Mouse (Mus musculus): ENCODE data around the gene Gucy2d. TPM values are rescaled to one million over a fixed set of nuclear protein-coding genes. Genes with fewer than 3 reads are reported as not detected.
A peak's percentile ranks its signal among the peaks of the same experiment; 100 is the strongest.

Gene Gucy2d
- polyA plus RNA-seq, 2 experiments = not detected

DNA sequence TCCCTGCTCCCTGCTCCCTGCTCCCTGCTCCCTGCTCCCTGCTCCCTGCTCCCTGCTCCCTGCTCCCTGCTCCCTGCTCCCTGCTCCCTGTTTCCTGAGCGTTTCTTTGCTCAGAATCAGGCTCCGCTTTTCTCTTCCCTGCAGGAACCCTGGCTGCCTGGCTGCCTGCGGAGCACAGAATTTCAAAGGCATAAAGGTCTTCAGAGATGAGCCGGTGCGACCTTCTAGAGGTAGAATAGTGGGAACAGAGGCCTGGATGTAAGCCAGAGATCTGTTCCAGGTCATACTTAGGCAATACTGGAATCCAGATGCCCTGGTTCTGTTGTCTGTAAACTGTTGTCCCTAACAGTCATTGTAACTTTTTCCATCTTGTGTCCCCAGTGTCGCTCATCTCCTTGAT, 84.2 kb downstream of the Gucy2d start:
- no peak for ATAC-seq (ENCODE audit: low FRiP score, low read depth)
- DNase-seq (ENCODE audit: low spot score) = peak; percentile 14
- Histone ChIP-seq H3K9me3 (ENCODE audit: control insufficient read depth, low read length) (no peaks in the 10 kb centered on the region), H3K4me2 (replicated peaks; ENCODE audit: low read depth, low read length, severe bottlenecking) (no peak overlapping the region), H3K36me3 (ENCODE audit: control insufficient read depth, insufficient read depth, low read length) (no peaks in the 10 kb centered on the region), H3K4me3 (replicated peaks; ENCODE audit: low read length) (no peak overlapping the region), H3K27me3 (ENCODE audit: control insufficient read depth, insufficient read depth, low read length) (no peaks in the 10 kb centered on the region), H3K27ac (replicated peaks; ENCODE audit: low read depth, low read length) (peak overlapping the region; percentile 78), H3K9ac (ENCODE audit: low read depth, low read length, severe bottlenecking) (no peak overlapping the region), H3K4me1 (ENCODE audit: control insufficient read depth, insufficient read depth, low read length) (peaks cover 31% of the 10 kb centered on the region)
- TF ChIP-seq POLR2A (IDR thresholded peaks at IDR 0.05; ENCODE audit: borderline replicate concordance, extremely low read depth, insufficient read depth, insufficient read length) = no peak
- 26% methylated on average over 6 of the region's 6 CpGs for WGBS

DNA sequence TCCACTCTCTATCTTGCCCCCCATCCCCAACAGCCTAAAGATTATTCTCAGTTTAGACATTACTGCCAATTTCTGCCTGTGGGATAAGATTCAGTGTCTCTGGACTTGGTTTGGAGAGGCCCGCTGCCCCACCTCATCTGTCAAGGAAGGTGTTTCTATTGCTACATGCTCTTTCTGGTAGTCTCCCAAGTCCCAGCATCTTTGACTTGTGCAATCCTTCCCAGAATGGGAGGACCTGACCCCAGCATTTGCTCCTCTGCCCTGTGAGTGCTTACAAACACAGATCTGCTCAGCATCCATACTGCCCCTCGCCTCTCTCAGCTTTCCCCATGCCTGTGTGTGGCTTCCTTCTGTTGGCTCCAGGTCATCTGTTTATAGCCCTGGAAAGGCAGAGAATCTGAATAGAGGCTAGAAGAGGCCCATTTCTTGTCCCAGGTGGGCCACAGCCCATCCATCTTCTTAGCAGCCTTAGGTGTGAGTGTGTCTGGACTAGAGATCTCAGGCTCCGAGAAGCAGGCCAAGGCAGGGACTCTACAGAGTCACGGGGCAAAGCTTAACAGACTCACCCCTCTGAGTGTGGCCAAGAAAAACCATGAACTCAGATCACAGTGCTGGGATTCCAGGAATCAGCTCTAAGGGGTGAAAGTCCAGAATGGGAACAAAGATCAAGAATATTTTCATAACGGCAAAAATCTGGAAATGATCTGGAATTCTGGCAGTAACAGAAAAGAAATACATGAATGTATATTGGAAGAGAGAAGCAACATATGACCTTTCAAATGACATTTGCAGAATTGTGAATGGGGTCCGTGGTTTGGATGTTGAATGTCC, 84.9 kb downstream of the Gucy2d start:
- Histone ChIP-seq H3K4me2 (replicated peaks; ENCODE audit: low read depth, low read length, severe bottlenecking) (no peak overlapping the region), H3K4me3 (replicated peaks; ENCODE audit: low read length) (no peak overlapping the region), H3K9me3 (ENCODE audit: control insufficient read depth, low read length) (no peaks in the 10 kb centered on the region), H3K27ac (replicated peaks; ENCODE audit: low read depth, low read length) (peak overlapping the region; percentile 78; the same call in 1 of the 2 replicates), H3K9ac (ENCODE audit: low read depth, low read length, severe bottlenecking) (no peak overlapping the region), H3K27me3 (ENCODE audit: control insufficient read depth, insufficient read depth, low read length) (no peaks in the 10 kb centered on the region), H3K36me3 (ENCODE audit: control insufficient read depth, insufficient read depth, low read length) (no peaks in the 10 kb centered on the region), H3K4me1 (ENCODE audit: control insufficient read depth, insufficient read depth, low read length) (peaks cover 31% of the 10 kb centered on the region)
- ATAC-seq (ENCODE audit: low FRiP score, low read depth) (no peak), DNase-seq (ENCODE audit: low spot score) (peak; percentile 18)
- WGBS = 62% methylated on average over 6 of the region's 6 CpGs
- TF ChIP-seq POLR2A (IDR thresholded peaks at IDR 0.05; ENCODE audit: borderline replicate concordance, extremely low read depth, insufficient read depth, insufficient read length) = no peak

Other genes starting within 250 kb of the Gucy2d start
- gene B3gnt6, start 240.9 kb upstream of the Gucy2d start, polyA plus RNA-seq (2012; rRNA removed) = 0.08 and 0.12 TPM in 2 replicates
- 0.14 TPM in 1 of 2 replicates, not detected in the other for gene B3gnt6, start 240.9 kb upstream of the Gucy2d start, polyA plus RNA-seq (2014; fragmentation: Nextera tagmentation; extraction: Ambion mirVana)
- gene Acer3, start 119.2 kb upstream of the Gucy2d start, polyA plus RNA-seq (2012; rRNA removed) = 22.6 and 23.6 TPM in 2 replicates
- gene Acer3, start 119.2 kb upstream of the Gucy2d start, polyA plus RNA-seq (2014; fragmentation: Nextera tagmentation; extraction: Ambion mirVana) = 35.7 and 37.9 TPM in 2 replicates
- gene Tsku, start 79.1 kb upstream of the Gucy2d start, polyA plus RNA-seq (2012; rRNA removed) = 44.0 and 61.0 TPM in 2 replicates
- gene Tsku, start 79.1 kb upstream of the Gucy2d start, polyA plus RNA-seq (2014; fragmentation: Nextera tagmentation; extraction: Ambion mirVana) = 28.6 and 31.4 TPM in 2 replicates
- gene Lrrc32, start 48.9 kb downstream of the Gucy2d start, polyA plus RNA-seq (2012; rRNA removed) = 12.3 and 16.1 TPM in 2 replicates
- 8.9 and 10.5 TPM in 2 replicates for gene Lrrc32, start 48.9 kb downstream of the Gucy2d start, polyA plus RNA-seq (2014; fragmentation: Nextera tagmentation; extraction: Ambion mirVana)
- 46.4 and 50.3 TPM in 2 replicates for gene Emsy, start 216.4 kb downstream of the Gucy2d start, polyA plus RNA-seq (2012; rRNA removed)
- 32.0 and 40.9 TPM in 2 replicates for gene Emsy, start 216.4 kb downstream of the Gucy2d start, polyA plus RNA-seq (2014; fragmentation: Nextera tagmentation; extraction: Ambion mirVana)